Mouse (Mus musculus) kidney, postnatal 14 days (tissue): ENCODE results near the gene Tgm7.

ENCODE experiments used
- DNase-seq: peaks from one replicate; pipeline ENCODE4 v3.0.0; 2022; ENCODE audit warnings: mixed read lengths

Tgm7 gene

DNA sequence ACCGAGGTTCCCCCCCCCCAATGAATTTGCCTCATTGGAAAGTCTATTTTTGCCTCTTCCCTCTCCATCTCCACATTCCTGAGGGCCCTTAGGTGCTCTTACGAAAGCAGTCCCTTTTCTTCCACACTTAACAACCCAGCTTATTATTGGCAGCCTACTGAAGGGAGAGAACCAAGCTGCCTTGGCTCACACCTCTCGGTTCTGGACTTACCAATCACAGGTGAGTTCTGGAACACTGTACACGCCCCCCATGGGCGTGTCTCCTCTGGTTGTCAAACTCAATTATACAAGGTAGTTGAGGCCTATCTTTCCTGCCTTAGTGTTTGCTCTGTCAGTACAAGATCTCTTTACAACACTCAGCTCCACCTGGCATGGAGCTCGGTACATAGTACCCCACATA is 37.7 kb downstream of the Tgm7 start:
- DNase-seq, result no peak

DNA sequence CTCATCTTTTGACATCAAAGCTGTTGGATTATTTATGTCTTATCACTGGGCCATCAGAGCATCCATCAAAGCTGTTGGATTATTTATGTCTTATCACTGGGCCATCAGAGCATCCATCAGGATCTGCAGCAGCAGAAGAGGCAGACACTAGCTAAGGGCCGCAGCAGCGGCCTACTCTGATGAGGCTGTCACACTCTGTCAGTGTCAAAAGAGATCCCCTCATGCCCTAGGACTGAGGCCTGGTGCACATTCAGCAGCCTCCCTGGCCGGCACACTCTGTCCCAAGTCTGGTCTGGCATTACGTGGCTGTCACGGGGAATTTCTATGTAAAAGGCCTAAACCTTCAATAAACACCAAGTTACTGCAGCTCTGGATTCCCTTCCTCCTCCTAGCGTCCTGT is 40.1 kb downstream of the Tgm7 start:
- no peak for DNase-seq

DNA sequence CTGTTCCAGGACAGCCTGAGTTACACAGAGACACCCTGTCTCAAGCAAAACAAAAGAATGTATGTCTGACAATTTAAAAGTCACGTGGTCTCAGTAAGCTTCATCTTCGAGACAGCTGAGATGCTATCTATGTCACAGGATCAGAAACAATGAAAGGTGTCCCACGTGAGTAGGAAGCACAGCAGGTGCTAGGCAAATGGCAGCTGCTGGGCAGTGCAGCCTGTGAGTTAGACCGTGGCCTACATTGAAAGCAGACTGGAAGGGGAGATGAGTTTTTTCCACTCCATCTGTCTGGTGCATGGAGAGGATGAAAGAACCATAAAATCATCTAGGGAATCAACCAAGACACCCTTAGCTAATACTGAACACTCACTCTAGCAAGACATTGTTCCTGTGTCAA is 42.5 kb downstream of the Tgm7 start:
- no peak for DNase-seq

DNA sequence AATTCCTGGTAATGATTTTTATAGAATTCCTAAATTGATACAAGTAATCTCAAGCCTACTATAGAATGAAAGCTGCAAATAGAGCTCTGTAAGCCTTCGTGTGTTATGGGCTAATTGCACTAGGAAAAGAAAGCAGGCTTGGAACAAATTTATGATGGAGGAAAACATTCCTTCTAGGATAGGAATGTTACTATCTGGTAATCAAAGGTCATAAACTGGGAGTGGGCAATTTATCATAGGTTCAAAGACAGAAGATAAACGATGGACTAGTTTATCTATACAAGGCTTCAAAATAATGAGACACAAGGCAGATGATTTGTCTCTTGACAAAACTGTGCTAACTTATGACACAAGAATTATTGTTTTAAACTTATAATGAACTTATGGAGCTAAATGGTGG is 48.3 kb downstream of the Tgm7 start:
- DNase-seq, result no peak

DNA sequence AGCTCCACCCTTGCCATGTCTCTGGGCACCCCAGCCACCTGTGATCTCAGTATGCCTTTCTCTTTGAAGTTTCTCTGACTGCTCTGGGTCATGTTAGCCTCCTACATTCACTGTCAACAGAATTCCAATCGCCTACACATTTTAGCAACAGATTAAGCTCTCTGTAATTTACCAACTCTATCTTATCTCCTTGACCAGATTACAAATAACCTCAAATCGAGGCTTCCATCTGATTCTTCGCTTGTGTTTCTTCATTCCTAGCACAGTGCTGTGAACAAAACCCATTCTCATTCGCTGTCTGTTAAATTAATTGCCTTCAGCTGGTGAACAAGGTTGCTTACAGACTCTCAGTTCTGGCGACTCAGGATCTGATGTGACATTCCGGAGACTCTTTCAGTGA is 51.6 kb downstream of the Tgm7 start:
- DNase-seq, result no peak

DNA sequence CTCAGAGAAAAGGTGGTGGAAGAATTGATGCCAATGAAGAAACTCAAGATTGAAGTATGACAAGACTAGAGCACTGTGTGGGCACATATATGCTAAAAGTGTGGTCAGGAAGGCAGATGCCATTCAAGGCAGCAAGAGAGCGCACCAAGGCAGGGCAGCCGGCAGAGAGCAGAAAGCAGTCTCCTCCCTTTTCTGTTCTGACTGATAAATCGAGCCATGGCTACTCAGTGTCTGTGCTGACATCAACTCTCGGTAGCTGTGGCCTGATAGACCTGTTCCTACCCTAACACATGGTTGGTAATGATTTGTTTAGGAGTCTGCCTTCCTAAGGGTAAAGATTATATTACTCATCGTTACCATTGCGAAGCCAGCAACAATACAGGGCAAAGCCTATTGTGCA is 53.7 kb downstream of the Tgm7 start:
- no peak for DNase-seq

DNA sequence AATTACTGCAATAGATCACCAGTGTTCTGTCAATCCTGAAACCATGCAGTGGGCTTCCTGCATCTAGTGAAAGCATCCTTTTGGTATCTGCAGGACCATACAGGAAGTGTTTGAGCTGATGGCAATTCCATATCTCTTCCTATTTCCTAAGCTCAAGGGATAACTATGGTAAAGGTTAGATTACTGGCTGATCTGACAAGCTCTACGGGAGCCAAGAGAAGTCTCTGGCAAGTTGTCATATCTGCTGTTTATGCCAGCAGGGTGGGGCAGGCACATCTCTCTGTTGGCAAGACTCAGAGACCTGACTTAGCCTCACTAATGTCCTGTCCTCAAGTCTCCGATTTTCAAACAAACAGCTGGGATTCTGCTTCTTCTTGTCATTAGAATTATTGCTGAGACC is 55.5 kb downstream of the Tgm7 start:
- DNase-seq, result no peak

DNA sequence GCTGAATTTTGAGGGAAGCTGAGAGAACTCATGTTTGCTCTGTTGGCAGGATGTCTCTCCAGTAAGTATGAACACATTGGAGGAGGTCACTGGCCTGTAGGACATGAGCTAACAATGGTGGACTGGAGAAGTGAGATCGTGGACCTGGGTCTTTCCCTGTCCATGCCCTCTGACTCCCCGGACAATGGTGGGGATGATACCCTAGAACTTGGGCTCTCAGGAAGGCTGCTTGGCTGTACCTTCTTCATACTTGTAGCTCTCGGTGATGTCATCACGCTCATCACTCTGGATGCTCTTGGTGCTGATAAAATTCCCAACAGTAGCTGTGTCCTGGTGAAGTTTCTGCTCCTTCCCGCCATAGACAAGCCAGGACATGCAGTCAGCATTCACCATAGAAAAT is 57.4 kb downstream of the Tgm7 start:
- no peak for DNase-seq

DNA sequence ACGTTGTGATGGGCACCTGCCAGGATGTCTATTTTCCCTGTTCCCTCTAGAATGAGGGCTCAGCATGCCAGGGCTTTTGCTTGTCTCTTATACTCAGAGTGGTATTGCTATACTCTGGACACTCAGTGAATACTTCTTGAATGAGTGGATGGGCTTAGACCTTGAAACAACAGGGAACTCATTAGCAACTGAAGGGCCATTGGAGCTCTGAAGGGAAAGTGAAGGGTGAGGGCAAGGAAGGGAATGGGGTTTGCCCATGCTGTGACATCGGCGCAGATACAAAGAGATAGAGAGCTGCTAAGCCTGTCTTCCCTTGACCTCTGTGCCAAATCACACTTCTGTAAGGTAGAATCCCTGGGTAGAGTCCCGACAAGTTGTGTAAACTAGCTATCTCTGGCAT is 63.9 kb downstream of the Tgm7 start:
- no peak for DNase-seq
